Mouse (Mus musculus) left cerebral cortex, adult 2 months (tissue): ENCODE measurements around the gene Cd22. TPM values are rescaled to one million over a fixed set of nuclear protein-coding genes. Genes with fewer than 3 reads are reported as not detected.

Experiments
- DNase-seq, 2 experiments: peaks; one replicate each; pipeline ENCODE4 v3.0.0; 2021 to 2022; ENCODE audit warnings: low spot score in 2 of 2, mixed read lengths in 1 of 2; ENCODE audit errors: extremely low spot score in 1 of 2
- H3K27ac ChIP-seq: fragments of 200-600 bp; 2 replicates; pipeline ENCODE4 v1.8.1; 2022
- H3K4me3 ChIP-seq: fragments of 200-600 bp; 2 replicates; pipeline ENCODE4 v1.8.1; 2022
- CTCF ChIP-seq: fragments of 200-600 bp; IDR thresholded peaks from 2 replicates; pipeline ENCODE4 v1.8.1; 2022; ENCODE audit warnings: antibody characterized with exemption, mild to moderate bottlenecking, moderate library complexity
- intact Hi-C: fragments of 180-260 bp; cut with DNase I; formaldehyde crosslinking; loops from one replicate; pipeline ENCODE4 v1.15.1; 2025
- total RNA-seq, 2 experiments: library from RNA; stranded (reverse); gene quantifications; 2 replicates each; pipeline ENCODE4 v1.2.3; 2021

Cd22 gene
- total RNA-seq, 2 experiments from 2014 or later = not detected

- Histone ChIP-seq H3K27ac (no peak overlapping the region), H3K4me3 (no peak overlapping the region)
- TF ChIP-seq CTCF = no peak
- DNase-seq = no peak
- intact Hi-C loops = no loop called here
Observed at GRCm38 (mm10) chr7:30892515-30892914, 12.4 kb upstream of the Cd22 start.

GRCm38 (mm10) chr7:30891746-30892145, 11.6 kb upstream of the Cd22 start:
- intact Hi-C loops = no loop called here
- H3K27ac ChIP-seq = no peak overlapping the region
- no peak for TF ChIP-seq CTCF
- no peak overlapping the region for H3K4me3 ChIP-seq
- DNase-seq = no peak

GRCm38 (mm10) chr7:30890681-30891080, 10.5 kb upstream of the Cd22 start:
- intact Hi-C loops = no loop called here
- DNase-seq = no peak
- no peak for TF ChIP-seq CTCF
- Histone ChIP-seq H3K4me3 (no peak overlapping the region), H3K27ac (no peak overlapping the region)

GRCm38 (mm10) chr7:30888786-30889185, 8.6 kb upstream of the Cd22 start:
- no peak overlapping the region for H3K27ac ChIP-seq
- TF ChIP-seq CTCF = no peak
- no peak for DNase-seq
- intact Hi-C loops = no loop called here
- no peak overlapping the region for H3K4me3 ChIP-seq

- intact Hi-C loops = no loop called here
- no peak overlapping the region for H3K27ac ChIP-seq
- DNase-seq = no peak
- no peak for TF ChIP-seq CTCF
- H3K4me3 ChIP-seq = no peak overlapping the region
Observed at GRCm38 (mm10) chr7:30887568-30888188, 7.5 kb upstream of the Cd22 start.

GRCm38 (mm10) chr7:30886852-30887251, 6.7 kb upstream of the Cd22 start:
- Histone ChIP-seq H3K27ac (no peak overlapping the region), H3K4me3 (no peak overlapping the region)
- DNase-seq = no peak
- intact Hi-C loops = no loop called here
- TF ChIP-seq CTCF = no peak

- no peak for DNase-seq
- no peak overlapping the region for H3K27ac ChIP-seq
- TF ChIP-seq CTCF = no peak
- intact Hi-C loops = no loop called here
- H3K4me3 ChIP-seq = no peak overlapping the region
Observed at GRCm38 (mm10) chr7:30884047-30884446, 3.9 kb upstream of the Cd22 start.

GRCm38 (mm10) chr7:30881367-30881766, 1.2 kb upstream of the Cd22 start:
- intact Hi-C loops = no loop called here
- Histone ChIP-seq H3K27ac (no peak overlapping the region), H3K4me3 (no peak overlapping the region)
- TF ChIP-seq CTCF = no peak
- no peak for DNase-seq

GRCm38 (mm10) chr7:30878950-30879349, 1.2 kb downstream of the Cd22 start:
- intact Hi-C loops = no loop called here
- no peak for DNase-seq
- Histone ChIP-seq H3K27ac (no peak overlapping the region), H3K4me3 (no peak overlapping the region)
- no peak for TF ChIP-seq CTCF

GRCm38 (mm10) chr7:30873083-30873482, 7.1 kb downstream of the Cd22 start:
- Histone ChIP-seq H3K4me3 (no peak overlapping the region), H3K27ac (no peak overlapping the region)
- DNase-seq = peak; percentile 54 to 68
- peak; percentile 78 for TF ChIP-seq CTCF
- intact Hi-C loops = loop anchor here (2.0 to 5.0 kb wide), 4 partner anchors 32 to 224 kb away; partner anchors contain the start of gene Fxyd3

- no peak for TF ChIP-seq CTCF
- no peak overlapping the region for H3K27ac ChIP-seq
- DNase-seq = no peak
- no peak overlapping the region for H3K4me3 ChIP-seq
- intact Hi-C loops = loop anchor here (5.0 kb wide), 1 partner anchor 276 kb away; the partner anchor contains the start of gene Kmt2b
Observed at GRCm38 (mm10) chr7:30863386-30863785, 16.8 kb downstream of the Cd22 start.

GRCm38 (mm10) chr7:30861464-30861863, 18.7 kb downstream of the Cd22 start, which contains the start of gene Ffar1:
Ffar1 (minus strand) TSS chr7:30861564.
- intact Hi-C loops = loop anchor here (2.0 to 5.0 kb wide), 2 partner anchors 133 to 274 kb away; partner anchors contain the start of genes Kmt2b and Tmem147
- Histone ChIP-seq H3K27ac (no peak within 1 kb of the TSS), H3K4me3 (no peak within 1 kb of the TSS)
- no peak for TF ChIP-seq CTCF
- DNase-seq = no peak
